Mouse (Mus musculus) bone marrow macrophage, adult 2 months (primary cell): ENCODE measurements around the gene Mapk10.

Source experiments
- CTCF ChIP-seq: IDR thresholded peaks from 2 replicates; pipeline ENCODE4 v1.5.1; 2012; ENCODE audit warnings: low read depth, mild to moderate bottlenecking, low read length, moderate library complexity
- POLR2A ChIP-seq: IDR thresholded peaks from 2 replicates; pipeline ENCODE4 v1.6.1; 2012; ENCODE audit warnings: mild to moderate bottlenecking, low read depth, low read length, borderline replicate concordance

GRCm38 (mm10) chr5:102952918-102953317 lies 258.2 kb downstream of the Mapk10 start:
- TF ChIP-seq CTCF, result no peak
- no peak for TF ChIP-seq POLR2A
